Mouse (Mus musculus) intestine, embryonic 16.5 days (tissue): Measurements from ENCODE around the gene Maea. TPM values are rescaled to one million over a fixed set of nuclear protein-coding genes. Genes with fewer than 3 reads are reported as not detected.

Experiments
- ATAC-seq: fragments of 200-750 bp; cut with Nextera tagmentation; 2 replicates; pipeline ENCODE4 v1.8.0; 2017; ENCODE audit warnings: moderate TSS enrichment, moderate library complexity
- H3K27ac ChIP-seq: fragments of 300-500 bp; sonication (generic); 2 replicates; pipeline ENCODE4 v1.5.1; 2014; ENCODE audit warnings: mild to moderate bottlenecking, low read length
- H3K27me3 ChIP-seq: fragments of 300-500 bp; sonication (generic); replicated peaks from 2 replicates; pipeline ENCODE4 v1.6.1; 2014; ENCODE audit warnings: low read length, control low read depth, mixed read lengths; ENCODE audit not compliant: control insufficient read depth, insufficient read depth
- H3K36me3 ChIP-seq: fragments of 300-500 bp; sonication (generic); 2 replicates; pipeline ENCODE4 v1.6.1; 2014; ENCODE audit warnings: low read length, control low read depth; ENCODE audit not compliant: control insufficient read depth, insufficient read depth
- H3K4me1 ChIP-seq: fragments of 300-500 bp; sonication (generic); 2 replicates; pipeline ENCODE4 v1.6.1; 2014; ENCODE audit warnings: low read length, control low read depth, mixed read lengths; ENCODE audit not compliant: control insufficient read depth, insufficient read depth
- H3K4me2 ChIP-seq: fragments of 300-500 bp; sonication (generic); 2 replicates; pipeline ENCODE4 v1.6.1; 2014; ENCODE audit warnings: low read depth, low read length, control low read depth
- H3K4me3 ChIP-seq: fragments of 300-500 bp; sonication (generic); 2 replicates; pipeline ENCODE4 v1.5.1; 2014; ENCODE audit warnings: mild to moderate bottlenecking, low read length
- H3K9ac ChIP-seq: fragments of 300-500 bp; sonication (generic); 2 replicates; pipeline ENCODE4 v1.6.1; 2014; ENCODE audit warnings: low read depth, low read length
- H3K9me3 ChIP-seq: fragments of 300-500 bp; sonication (generic); 2 replicates; pipeline ENCODE4 v1.6.1; 2016; ENCODE audit warnings: low read length, control low read depth; ENCODE audit not compliant: control insufficient read depth
- WGBS: fragments of 180-500 bp; shearing (Covaris S2); extraction: QIAGEN DNeasy Blood & Tissue Kit; methylation state at CpG from one replicate; pipeline ENCODE4 v1.1.7; 2014; 5-methylcytosine and 5-hydroxymethylcytosine counted together
- polyA plus RNA-seq: library from polyadenylated mRNA; unstranded; fragments of >200 nt; fragmentation: Nextera tagmentation; extraction: Ambion mirVana; gene quantifications from 2 replicates; pipeline ENCODE4 v1.2.1, GENCODE M21; 2015

Gene Maea
- polyA plus RNA-seq, result 128 and 135 TPM in 2 replicates

DNA sequence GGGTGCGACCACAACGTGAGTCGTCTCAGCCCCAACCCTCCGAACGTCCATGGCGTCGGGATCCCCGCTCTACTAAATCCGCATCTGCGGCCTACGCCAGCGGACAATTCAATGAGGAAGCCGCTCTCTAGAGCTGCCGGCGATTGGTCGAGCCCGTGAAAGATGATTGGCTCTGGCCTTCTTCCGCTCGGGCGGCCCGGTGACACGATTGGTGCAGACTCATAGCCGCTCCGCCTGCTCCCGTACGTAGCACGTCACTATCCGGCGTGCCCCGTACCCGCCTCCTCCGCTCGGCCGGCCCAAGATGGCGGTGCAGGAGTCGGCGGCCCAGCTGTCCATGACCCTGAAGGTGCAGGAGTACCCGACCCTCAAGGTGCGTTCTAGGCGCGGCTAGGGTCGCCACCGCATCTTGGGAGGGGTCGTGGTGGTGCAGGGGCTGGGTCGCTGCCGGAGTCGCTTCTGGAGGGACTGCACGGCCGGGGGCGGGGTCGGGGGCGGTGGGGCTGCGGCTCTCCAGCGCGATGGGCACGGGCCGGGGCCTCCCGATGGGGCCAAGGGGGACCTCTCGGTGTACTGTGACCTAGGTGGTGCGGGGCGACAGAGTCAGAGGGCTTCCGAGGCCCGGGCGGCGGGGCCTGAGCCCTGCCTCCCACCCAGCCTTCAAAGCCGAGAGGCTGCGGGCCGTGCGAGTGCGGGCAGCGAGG is at the start of gene Maea:
TSS of gene Maea (plus strand) at position 237 of the 704 bp plus-strand sequence.
- Histone ChIP-seq H3K27ac (peak within 1 kb of the TSS; percentile 86), H3K36me3 (no peaks in the 10 kb centered on the region), H3K9me3 (no peaks in the 10 kb centered on the region; the same call in 1 of the 2 replicates), H3K27me3 (no peaks in the 10 kb centered on the region), H3K4me1 (peaks cover 11% of the 10 kb centered on the region), H3K9ac (peak within 1 kb of the TSS; percentile 96), H3K4me3 (peak within 1 kb of the TSS; percentile 99), H3K4me2 (peak within 1 kb of the TSS; percentile 73)
- ATAC-seq, result peak; percentile 100
- WGBS, result under 1% methylated on average over 71 of the region's 71 CpGs

- WGBS, result 33% methylated on average over 16 of the region's 16 CpGs
- Histone ChIP-seq H3K27me3 (no peaks in the 10 kb centered on the region), H3K4me3 (no peak overlapping the region), H3K4me1 (no peaks in the 10 kb centered on the region), H3K4me2 (no peak overlapping the region), H3K9ac (no peak overlapping the region), H3K36me3 (no peaks in the 10 kb centered on the region), H3K9me3 (no peaks in the 10 kb centered on the region), H3K27ac (no peak overlapping the region)
- no peak for ATAC-seq
Measured at GRCm38 (mm10) chr5:33293796-33294430, 41.4 kb upstream of the Maea start.

DNA sequence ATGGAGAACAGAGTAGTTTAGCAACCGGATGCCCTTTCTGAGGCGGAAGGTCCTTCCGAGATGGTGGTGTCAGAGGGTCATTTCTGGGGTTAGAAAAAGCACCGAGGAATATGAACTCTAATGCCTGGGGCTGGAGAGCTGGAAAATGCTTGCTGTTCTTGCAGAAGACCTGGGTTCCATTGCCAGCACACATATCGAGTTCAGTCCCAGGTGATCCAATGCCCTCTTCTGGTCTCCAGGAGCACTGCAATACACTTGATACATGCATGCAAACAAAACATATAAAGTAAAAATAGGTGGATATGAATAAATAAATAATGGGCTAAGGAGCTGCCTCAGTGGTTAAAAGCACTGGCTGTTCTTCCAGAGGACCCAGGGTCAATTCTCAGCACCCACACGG is 38.1 kb upstream of the Maea start:
- ATAC-seq, result no peak
- Histone ChIP-seq H3K9me3 (no peaks in the 10 kb centered on the region), H3K36me3 (no peaks in the 10 kb centered on the region), H3K9ac (no peak overlapping the region), H3K4me1 (no peaks in the 10 kb centered on the region), H3K27ac (no peak overlapping the region), H3K4me3 (no peak overlapping the region), H3K4me2 (no peak overlapping the region), H3K27me3 (no peaks in the 10 kb centered on the region)
- 74% methylated on average over 6 of the region's 6 CpGs for WGBS

GRCm38 (mm10) chr5:33301801-33302200 is 33.5 kb upstream of the Maea start:
- no peaks in the 10 kb centered on the region for H3K9me3 ChIP-seq
- H3K4me3 ChIP-seq, result no peak overlapping the region
- no peak overlapping the region for H3K4me2 ChIP-seq
- H3K27ac ChIP-seq, result no peak overlapping the region
- H3K4me1 ChIP-seq, result no peaks in the 10 kb centered on the region
- WGBS, result 84% methylated on average over 2 of the region's 2 CpGs
- no peak overlapping the region for H3K9ac ChIP-seq
- H3K27me3 ChIP-seq, result no peaks in the 10 kb centered on the region
- ATAC-seq, result no peak
- no peaks in the 10 kb centered on the region for H3K36me3 ChIP-seq

GRCm38 (mm10) chr5:33310704-33311462 is 24.4 kb upstream of the Maea start:
- Histone ChIP-seq H3K4me1 (no peaks in the 10 kb centered on the region), H3K9ac (no peak overlapping the region), H3K9me3 (no peaks in the 10 kb centered on the region), H3K27me3 (no peaks in the 10 kb centered on the region), H3K4me2 (no peak overlapping the region), H3K36me3 (no peaks in the 10 kb centered on the region), H3K27ac (no peak overlapping the region), H3K4me3 (no peak overlapping the region)
- ATAC-seq, result no peak
- 79% methylated on average over 3 of the region's 3 CpGs for WGBS

- H3K4me3 ChIP-seq, result no peak overlapping the region
- no peaks in the 10 kb centered on the region for H3K9me3 ChIP-seq
- H3K36me3 ChIP-seq, result no peaks in the 10 kb centered on the region
- H3K27ac ChIP-seq, result no peak overlapping the region
- H3K27me3 ChIP-seq, result no peaks in the 10 kb centered on the region
- no peaks in the 10 kb centered on the region for H3K4me1 ChIP-seq
- WGBS, result 78% methylated on average over 7 of the region's 7 CpGs
- H3K4me2 ChIP-seq, result no peak overlapping the region
- ATAC-seq, result no peak
- no peak overlapping the region for H3K9ac ChIP-seq
Measured at GRCm38 (mm10) chr5:33312192-33312591, 23.1 kb upstream of the Maea start.

- H3K36me3 ChIP-seq, result no peaks in the 10 kb centered on the region
- WGBS, result 64% methylated on average over 2 of the region's 2 CpGs
- H3K9me3 ChIP-seq, result 0 out of 2 replicates have a peak, but pooled peaks cover 3% of the 10 kb centered on the region
- H3K27ac ChIP-seq, result no peak overlapping the region
- no peak overlapping the region for H3K4me3 ChIP-seq
- no peaks in the 10 kb centered on the region for H3K27me3 ChIP-seq
- H3K4me2 ChIP-seq, result no peak overlapping the region
- no peak for ATAC-seq
- no peak overlapping the region for H3K9ac ChIP-seq
- H3K4me1 ChIP-seq, result no peaks in the 10 kb centered on the region
Measured at GRCm38 (mm10) chr5:33324491-33324890, 10.8 kb upstream of the Maea start.

DNA sequence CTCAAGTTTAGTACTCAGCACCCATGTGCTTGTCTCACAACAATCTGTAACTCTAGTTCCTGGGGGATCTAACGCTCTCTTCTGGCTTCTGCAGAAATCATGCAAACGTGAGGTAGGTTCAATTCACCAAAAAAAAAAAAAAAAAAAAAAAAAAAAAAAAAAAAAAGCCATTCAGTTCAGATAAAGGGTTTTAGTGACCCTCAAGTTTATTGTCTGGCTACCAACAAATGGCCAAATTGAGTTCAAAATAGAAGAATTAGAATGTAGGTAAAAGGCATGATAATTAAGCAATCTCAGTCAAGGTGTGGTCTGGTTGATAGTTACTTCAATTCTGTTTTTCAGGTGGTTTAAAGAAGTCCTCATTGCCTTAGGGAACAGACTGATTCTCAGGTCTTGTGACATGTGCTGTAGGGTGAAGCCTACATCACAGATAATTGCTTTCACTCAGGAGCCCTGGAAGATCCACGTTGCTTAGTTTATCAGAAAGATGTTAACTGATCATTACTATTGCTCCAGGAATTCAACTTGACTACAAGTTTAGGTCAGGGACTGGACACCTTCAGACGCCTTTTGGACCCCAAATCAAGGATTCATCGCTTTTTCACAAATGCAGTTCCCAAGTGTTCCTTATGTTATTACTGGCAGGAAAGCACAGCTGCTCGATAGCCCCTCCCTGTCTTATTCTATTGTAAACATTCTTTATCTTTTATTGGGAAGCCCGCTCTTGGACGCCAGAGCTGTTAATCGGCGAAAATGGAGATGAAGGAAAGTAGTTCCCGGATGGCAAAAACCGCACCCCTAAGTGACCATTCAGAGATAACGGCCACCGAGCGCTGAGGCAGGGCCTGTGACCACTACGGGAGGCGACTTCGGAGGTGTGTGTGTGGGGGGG is 682 bp upstream of the Maea start:
- Histone ChIP-seq H3K36me3 (no peaks in the 10 kb centered on the region), H3K27ac (peak overlapping the region; percentile 86), H3K9me3 (no peaks in the 10 kb centered on the region; the same call in 1 of the 2 replicates), H3K27me3 (no peaks in the 10 kb centered on the region), H3K9ac (peak overlapping the region; percentile 80), H3K4me3 (peak overlapping the region; percentile 99), H3K4me1 (peaks cover 11% of the 10 kb centered on the region), H3K4me2 (peak overlapping the region; percentile 73)
- no peak for ATAC-seq
- 21% methylated on average over 18 of the region's 18 CpGs for WGBS
